Mouse (Mus musculus) G1E (cell line): ENCODE data around the gene H2-Ab1.

ENCODE experiments used
- CTCF ChIP-seq: IDR thresholded peaks from 2 replicates; pipeline ENCODE4 v1.5.1; 2012; ENCODE audit warnings: low read depth, low read length, inconsistent platforms, mixed read lengths
- GATA1 ChIP-seq: IDR thresholded peaks from 2 replicates; pipeline ENCODE4 v1.6.1; 2012; ENCODE audit warnings: borderline replicate concordance, low read length, inconsistent platforms, mixed read lengths
- TAL1 ChIP-seq: conservative IDR thresholded peaks from 2 replicates; pipeline ENCODE4 v1.6.1; 2012; ENCODE audit warnings: low read depth, low read length, inconsistent platforms, mixed read lengths

GRCm38 (mm10) chr17:34207866-34208265, 49.6 kb upstream of the H2-Ab1 start:
- TF ChIP-seq CTCF (no peak), GATA1 (no peak), TAL1 (no peak)
